Mouse (Mus musculus): ENCODE data around the gene Robo1.
A peak's percentile ranks its signal among the peaks of the same experiment; 100 is the strongest.

The Robo1 gene

DNA sequence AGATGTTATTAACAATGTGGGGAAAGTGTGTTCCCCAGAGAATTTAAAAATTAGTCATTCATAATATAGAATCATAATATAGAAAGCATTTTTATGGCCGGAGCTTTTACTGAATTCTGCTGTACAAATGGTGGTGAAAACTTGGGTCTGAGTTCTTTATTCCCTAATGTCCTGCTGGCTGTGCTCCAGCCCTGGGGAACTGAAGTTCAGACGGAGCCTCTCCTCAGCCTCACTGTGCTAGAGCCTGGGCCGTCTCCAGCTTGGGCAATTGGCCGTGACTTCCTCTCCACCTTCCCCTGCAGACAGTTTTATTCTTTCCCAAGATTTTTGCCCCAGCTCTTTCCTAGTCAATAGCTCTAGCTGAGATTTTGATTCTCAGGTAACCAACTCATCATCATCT is 429.0 kb downstream of the Robo1 start:
- no peak for DNase-seq (ENCODE audit: low spot score in 2 of 2)

DNA sequence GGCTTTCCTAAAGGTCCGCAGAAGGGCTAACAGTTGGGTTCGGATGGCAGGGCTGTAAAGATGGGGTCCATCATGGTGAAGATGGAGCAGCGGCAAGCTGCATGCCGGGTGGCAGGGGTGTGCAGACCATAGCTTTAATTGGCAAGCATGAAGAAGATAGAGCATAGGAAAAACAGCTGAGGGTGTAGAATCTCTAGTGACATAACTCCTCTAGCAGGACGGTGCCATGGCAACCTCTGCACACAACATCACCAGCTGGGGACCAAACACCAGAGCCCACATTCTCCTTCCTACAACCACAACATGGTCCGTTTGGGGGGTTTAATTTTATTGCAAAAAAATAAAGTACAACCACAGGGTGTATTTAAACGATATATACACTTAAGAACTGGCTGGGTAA is 432.1 kb downstream of the Robo1 start:
- DNase-seq (ENCODE audit: low spot score in 2 of 2): no peak

DNA sequence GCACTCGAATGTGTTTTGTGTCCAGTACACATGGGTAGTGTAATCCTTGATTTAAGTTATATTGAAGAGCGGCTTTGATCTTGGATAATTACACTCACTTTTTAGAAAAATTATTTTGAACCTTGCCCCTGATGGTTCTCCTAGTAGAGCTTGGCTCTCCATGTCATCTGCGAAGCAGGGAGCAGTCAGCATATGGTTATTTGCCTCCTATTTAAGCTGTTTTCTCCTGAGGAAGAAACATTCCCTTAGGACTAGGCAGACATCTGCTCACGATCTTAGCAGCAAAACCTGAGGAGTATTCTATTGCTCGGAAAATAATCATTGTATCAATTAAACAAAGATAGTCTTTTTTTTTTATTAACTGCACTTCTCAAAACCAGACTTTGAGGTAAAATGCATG is 439.6 kb downstream of the Robo1 start:
- no peak for DNase-seq (ENCODE audit: low spot score in 2 of 2)

DNA sequence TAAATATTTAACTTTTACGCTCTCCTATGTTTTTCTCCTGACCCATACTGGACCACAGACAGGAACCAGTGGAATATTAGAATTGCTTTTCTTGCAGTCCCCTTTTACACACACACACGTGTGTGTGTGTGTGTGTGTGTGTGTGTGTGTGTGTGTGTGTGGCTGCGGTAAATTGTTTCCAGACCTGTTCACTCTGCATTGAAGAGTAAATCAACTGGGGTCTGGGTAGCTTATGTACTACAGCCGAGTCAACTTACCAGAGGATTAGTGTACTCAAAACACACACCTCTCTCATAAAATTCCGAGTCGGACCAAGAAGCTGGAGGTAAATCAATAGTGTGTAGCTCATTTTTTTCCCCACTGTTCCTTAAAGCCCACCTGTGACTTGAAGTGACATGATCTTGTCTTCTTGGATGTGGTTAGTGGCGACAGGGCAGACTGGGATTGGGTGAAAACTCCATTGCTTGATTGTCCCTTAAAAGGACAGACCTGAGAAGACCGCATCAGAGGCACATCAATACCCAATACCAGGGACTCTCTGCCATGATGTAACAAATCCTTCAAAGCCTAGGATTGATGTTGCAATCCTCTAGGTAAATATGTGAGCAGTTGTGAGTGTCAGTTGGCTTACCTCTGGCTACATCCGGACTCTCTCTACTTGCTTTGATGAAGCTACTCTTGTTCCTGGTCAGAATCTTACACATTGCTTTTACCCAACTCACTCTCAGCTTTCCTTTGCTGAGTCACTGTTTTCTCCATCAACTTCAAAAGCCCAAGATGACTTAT is 457.2 kb downstream of the Robo1 start:
- DNase-seq (ENCODE audit: low spot score in 2 of 2): no peak

DNA sequence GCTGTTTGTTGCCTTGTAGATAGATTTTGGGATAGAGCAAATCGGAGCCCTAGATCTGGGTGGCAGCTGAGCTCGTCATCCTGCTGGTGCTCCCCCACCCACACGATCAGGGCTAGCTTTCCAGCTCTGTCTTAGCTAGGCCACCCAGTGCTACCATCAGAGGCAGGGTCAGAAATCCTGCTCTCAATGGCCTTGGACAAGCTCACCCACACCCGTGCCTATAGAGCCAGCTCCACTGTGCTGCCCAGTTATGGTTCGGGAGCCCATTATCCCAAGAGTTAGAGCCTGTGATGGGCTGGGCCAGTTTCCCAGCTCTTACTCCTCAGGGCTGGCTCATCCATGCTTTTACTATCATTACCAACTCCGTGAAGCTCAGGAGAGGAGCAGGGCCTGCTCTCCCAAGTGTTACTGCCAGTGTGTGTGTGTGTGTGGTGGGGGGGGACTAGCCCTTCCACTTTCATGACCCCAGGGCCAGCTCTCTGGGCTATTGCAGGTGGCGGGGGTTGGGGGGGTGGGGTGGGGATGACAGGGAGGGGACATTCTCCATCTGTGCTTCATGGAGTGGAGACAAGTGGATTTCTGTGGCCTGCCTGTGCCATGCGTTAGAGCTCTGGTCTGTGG is 461.2 kb downstream of the Robo1 start:
- no peak for DNase-seq (ENCODE audit: low spot score in 2 of 2)

DNA sequence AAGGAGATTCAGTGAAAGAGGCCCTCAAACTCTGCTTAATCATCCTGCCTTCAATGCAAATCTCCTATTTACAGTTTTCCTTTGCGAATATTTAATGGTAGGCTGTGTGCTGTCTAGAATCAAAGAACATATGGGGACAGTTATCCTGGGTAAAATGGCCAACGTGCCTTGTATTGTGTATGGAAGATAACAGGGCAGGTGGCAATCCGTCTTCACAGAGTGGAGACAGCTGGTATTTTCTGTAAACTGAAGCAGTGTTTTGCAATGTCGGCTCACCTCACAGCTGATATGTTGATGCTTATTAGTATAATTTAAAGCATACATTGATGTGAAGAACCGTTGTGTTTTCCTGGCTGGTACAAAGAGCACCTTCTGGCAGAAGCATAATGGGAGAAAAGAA is 464.2 kb downstream of the Robo1 start:
- DNase-seq (ENCODE audit: low spot score in 2 of 2): no peak

DNA sequence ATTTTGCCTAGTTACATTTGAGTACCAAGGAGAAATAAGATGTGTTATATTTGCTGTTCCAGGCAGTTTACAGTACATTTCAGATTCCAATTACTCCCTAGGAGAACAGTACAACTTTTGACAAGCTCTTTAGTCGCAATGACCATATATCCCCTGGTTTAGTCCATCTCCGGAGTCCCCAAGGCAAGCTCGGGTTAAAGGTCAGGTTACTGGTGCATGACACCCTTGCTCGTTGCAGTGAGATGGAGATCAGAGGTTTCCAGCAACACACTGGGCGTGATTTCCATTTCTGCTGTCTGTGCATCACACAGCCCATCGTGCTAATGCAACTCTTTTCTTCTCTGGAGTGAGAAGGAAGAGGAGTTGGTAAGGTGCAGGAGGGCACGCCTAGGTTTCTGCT is 464.9 kb downstream of the Robo1 start:
- no peak for DNase-seq (ENCODE audit: low spot score in 2 of 2)

DNA sequence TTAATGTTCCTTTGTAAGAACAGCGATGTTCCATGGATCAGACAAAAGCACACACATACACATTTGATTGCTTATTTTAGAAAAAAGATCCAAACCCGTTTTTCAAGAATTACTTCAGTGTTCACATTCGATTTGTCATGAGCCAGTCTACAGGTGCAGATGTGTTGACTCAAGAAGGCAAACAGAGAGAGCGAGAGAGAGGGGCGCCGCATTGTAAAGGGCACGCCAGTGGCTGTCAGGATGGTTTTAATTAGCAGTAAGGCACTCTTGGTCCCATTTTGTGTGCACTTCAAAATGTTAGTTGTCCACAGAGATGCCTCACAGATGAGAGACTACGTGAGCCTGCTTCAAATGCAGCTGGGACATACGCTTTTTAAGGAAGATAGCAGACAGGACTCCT is 470.4 kb downstream of the Robo1 start:
- no peak for DNase-seq (ENCODE audit: low spot score in 2 of 2)

DNA sequence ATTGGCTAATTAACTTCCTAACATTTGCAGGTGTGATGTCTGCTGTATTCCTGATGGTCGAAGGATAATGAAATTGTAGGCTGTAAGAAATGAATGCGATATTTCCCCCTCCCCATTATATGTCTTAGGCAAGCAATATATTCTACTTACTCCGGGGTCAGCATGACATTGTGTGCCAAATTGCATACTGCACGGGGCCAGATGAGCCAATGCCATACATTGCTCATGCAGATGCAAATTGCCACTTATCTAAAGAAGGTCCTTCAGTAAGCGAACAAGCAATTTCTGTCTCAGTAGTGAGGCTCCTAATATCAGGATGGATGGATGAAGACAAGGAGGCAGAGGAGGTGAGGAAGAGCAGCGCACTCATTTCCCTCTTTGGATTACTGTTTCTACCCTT is 474.1 kb downstream of the Robo1 start:
- no peak for DNase-seq (ENCODE audit: low spot score in 2 of 2)

DNA sequence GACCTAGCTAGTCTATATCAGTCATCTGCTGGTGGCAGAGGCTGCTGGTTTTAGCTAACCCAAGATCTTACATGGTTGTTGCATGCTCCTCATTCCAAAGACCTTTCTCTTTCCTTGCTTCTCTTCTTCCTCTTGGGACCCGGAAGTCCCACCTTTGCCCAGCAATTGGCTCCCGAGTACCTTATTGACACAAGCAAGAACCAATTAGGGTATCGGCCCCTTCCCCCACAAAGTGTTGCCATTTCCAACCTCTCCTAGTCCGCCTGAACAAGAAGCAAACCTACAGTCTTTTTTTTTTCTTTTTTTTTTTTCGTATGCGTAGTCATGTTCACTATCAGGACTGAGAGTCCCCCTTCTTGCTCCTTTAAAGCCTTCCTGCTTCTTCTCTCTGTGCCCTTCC is 478.0 kb downstream of the Robo1 start:
- DNase-seq (ENCODE audit: low spot score in 2 of 2): no peak

DNA sequence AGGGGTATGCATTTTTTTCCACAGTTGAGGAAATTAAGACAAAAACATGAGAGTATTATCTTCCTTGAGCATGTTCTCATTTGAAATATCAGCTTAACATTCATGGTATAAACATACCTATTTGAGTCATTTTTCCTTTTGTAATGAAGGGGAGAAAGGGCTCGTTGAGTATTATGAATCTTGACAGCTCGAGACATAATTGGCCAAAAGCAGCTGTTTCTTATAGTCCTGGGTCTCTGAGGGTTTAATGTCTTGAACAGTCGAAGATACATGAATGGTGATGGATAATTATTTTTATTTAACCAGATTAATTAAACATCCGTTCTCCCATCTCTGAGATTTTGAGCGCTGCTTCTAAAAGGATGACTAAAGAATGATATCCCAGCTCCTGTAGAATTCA is 478.5 kb downstream of the Robo1 start:
- no peak for DNase-seq (ENCODE audit: low spot score in 2 of 2)

DNA sequence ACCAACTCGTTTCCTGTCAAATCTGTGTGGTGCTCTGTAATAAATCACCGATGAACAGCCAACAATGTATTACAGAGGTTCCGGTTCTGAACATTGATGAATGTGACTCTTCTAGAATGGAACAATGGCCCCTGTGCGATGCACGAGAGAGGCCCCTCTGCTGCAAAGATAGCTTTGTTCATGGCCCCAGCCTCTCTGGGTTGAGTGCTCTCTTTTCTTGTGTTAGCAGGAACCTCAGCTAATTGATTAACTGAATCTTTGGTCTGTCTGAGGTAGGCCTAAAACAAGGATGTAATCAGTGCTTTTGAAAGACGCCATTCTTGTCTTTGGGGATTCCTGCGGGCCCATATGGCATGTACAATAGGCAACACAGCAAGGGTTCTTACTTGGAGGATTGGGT is 479.9 kb downstream of the Robo1 start:
- DNase-seq (ENCODE audit: low spot score in 2 of 2): no peak

DNA sequence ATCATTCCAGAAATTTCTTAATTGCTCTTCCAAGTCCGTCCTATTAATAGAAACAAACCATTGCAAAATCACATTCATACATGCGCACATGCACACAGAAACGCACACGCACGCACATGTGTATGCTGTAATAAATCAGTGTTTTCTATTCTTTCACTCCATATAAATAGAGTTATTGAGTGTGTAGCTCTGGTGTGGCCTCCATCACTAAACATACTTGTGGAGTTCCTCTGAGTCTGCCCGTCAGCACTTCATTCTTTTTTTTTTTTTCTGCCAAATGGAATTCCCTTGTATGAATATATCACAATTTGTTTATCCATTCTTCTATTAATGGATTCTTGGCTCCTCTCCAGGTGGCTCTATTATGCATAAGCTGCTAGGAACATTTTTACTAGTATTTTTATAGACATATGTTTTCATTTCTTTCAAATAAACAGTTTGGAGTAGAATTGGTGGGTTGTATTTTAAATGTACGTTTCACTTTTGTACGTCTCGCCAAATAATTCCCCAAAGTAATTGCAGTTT is 483.1 kb downstream of the Robo1 start:
- DNase-seq (ENCODE audit: low spot score in 2 of 2): no peak

DNA sequence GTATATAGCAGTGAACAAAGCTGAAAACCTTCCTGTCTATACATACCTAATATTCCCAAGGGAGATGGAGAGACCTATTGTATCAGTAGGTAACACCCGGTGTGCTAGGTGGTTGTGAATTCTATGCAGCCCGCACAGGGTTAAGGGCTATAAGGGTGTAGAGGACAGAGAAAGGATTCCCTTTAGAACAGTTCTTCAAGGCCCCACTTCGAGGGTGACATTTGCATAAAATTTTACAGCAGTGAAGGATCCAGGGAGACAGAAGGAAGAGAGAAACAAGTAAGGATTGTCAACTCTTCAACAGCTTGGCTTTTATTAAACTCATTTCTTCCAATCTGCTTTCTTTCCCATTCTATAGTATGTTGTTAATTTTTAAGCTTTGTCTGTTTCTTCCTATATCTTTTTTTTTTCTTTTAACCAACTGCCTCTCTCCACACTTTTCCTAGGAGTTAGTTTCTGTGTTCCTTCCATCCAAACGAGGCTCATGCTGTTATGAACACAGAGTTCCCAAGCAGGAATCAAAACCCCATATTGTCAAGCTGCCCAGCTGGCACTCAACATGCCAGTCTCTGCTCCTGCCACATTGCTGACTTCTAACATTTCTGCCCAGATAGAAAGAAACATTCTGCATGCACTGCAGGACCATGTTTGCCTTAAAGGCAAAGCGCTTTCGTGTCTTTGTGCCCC is 486.7 kb downstream of the Robo1 start:
- no peak for DNase-seq (ENCODE audit: low spot score in 2 of 2)

DNA sequence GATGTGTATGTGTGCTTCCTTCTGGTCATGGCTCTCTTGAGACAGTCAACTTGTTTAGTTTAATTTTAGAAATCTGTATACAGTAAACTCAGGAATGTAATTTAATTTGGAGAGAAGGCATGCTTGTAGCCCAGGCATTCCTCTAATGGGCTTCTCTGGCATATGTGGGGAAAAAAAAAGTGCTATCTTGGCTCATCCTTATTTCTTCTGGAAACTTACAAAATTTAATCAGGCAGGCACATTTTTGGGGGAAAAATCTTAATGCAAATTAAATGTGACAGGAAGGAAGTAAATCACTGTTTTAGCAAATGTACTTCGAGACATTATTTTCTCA is 487.2 kb downstream of the Robo1 start:
- no peak for DNase-seq (ENCODE audit: low spot score in 2 of 2)

DNA sequence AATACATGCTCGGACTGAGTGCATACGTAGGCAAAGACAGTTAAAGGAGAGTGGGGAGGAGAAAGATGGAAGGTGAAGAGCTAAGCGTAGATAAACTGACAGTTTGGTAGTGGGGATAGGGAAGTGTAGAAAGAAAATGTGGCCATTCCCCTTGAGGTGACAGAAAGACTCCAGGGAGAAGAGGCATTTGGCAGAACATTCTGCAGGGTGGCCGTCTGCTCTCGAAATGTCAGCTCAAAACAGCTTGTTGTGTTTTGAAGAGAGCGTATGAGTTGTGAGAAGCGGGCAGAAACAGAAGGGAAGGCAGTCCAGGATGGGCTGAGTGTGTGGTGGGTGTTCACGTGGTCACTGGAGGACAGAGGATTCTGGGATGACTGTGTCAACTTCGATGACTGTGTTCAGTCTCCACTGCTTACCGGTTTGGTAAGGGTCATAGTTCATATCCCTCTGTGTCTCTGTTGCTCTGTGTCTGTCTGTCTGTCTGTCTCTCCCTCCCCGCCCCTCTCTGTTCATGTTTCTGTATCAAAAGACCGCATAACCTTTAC is 490.4 kb downstream of the Robo1 start:
- no peak for DNase-seq (ENCODE audit: low spot score in 2 of 2)

DNA sequence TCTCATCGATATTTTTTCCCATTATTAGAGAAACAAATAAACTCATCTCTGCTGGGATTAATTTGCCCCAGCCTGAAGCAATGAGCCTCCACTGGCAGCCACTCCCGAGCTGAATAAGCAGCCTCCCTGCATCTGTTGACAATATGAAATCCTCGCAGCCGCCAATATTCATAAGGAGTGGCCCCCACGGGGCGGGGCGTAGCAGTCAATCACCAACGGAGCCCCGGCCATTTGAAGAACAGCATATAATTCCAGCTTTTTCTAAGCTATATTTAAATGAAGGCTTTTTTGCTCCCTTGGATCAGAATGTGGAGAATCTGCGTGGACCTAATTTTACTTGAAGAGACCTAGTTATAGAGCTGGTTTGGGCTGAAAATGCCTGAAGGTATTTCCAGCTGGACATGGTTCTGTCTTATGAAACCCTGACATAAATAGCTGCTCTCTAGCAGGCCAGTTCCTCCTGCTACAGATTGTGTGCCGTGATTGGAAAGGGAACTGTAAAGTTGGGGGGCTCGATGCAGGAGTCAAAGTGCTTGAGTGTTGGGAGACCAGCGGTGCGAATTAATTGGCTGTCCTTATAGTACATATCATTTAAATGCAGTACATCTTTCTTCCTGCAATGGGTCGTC is 492.1 kb downstream of the Robo1 start:
- DNase-seq (ENCODE audit: low spot score in 2 of 2): peak in 1 of 2 experiments; percentile 7

DNA sequence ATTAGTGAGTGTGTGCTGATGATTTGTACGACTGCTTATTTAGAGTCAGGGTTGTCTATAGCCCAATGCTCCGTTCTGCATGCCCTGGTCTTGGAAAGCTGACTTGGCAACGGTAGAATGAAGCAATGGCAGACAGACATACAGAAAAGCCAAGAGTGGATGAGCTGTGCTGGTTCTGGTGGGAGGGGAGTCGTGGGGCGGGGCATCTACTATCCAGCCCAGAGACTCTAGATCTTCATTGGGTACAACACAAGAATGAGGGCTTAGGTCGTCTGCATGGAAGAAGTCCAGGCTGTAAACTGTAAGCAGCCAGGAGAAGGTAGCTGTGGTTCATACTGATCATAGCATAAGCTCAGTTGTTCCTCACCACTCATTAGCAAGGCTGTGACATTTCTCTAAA is 492.7 kb downstream of the Robo1 start:
- DNase-seq (ENCODE audit: low spot score in 2 of 2): no peak

DNA sequence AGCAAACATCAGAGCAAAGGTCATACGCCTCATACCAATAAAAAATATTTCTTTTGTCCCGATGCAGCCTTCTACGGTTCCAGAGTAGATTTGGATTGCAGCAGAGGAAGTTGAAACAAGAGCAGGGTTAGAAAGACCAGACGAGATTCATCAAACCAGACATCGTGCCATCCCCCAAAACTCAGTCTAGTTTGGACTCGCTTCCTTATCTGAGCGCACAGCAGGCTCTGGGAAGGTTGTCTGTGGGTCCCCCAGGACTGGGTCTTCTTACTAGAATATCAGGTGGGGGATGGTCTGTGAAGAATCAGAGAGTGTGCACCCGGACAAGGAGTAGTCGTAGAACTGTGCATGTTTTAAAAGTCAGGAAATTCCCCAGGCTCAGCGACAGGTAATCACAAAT is 500.2 kb downstream of the Robo1 start:
- peak in 1 of 2 experiments; percentile 23 for DNase-seq (ENCODE audit: low spot score in 2 of 2)

DNA sequence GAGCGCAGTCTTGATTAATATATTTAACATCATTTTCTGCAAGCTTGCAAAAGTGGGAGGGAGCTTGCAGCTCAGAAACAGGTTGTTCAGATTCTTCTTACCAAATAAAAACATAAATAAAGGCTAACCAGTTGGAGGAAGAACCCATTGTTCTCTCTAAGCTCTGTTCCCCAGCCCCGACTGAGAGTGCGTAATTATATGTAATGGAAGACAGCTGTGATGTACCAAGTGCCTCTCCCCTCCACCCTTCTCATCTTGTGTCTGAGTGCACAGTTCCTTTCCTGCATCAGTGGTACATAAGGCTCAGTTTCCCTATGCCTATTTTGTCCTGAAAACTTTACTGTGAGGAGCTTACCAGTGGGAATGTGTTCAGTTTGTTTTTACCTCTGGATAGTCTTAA is 502.8 kb downstream of the Robo1 start:
- DNase-seq (ENCODE audit: low spot score in 2 of 2): no peak

DNA sequence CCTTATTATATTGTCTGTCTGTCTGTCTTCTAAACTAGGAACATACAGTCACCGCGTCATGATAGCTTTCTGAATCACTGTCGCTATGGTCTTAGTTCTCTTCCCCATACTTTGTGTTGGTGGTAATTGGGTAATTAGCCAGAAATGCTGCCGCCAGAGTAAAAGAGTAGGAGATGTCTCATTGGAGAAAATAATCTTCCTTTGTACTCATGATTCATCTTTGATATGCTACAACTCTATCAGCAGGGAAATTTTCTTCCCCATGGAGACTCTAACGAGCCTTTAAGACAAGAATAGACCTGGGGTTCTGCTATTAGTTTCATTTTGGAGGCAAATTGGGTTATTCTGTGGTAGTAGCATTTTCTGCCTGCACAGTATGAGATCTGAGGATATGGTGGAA is 503.4 kb downstream of the Robo1 start:
- DNase-seq (ENCODE audit: low spot score in 2 of 2): no peak

DNA sequence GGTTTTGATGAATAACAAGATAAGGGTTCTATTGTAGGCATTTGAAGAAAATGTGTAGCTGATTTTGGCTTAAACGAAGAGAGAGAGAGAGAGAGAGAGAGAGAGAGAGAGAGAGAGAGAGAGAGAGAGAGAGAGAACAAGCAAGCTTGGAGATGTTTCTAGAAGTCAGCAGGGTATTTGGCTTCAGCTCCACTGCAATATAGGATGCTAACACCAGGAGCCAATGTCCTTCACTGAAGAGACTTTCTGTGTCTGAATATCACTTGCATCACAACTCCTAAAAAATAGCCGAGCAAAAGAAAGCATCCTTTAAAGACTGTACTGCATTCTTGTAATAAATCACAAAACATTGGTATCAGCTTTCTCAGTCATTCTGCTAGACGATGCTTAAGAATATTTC is 503.8 kb downstream of the Robo1 start:
- DNase-seq (ENCODE audit: low spot score in 2 of 2): no peak
